Mouse (Mus musculus) Patski (cell line): ENCODE measurements around the gene Vangl1. TPM values are rescaled to one million over a fixed set of nuclear protein-coding genes. Genes with fewer than 3 reads are reported as not detected.

Experiments
- ATAC-seq: fragments of 100-300 bp; one replicate; pipeline ENCODE4 v1.8.0; 2021
- CTCF ChIA-PET: fragments of 350-600 bp; sonication (Branson Sonifier 250); formaldehyde crosslinking; loops from one replicate; lab custom pipeline; 2022; ENCODE audit warnings: inconsistent platforms; lab: Charles Lee
- POLR2A ChIA-PET: fragments of 350-600 bp; sonication (Branson Sonifier 250); formaldehyde crosslinking; loops from one replicate; lab custom pipeline; 2022; ENCODE audit warnings: antibody characterized with exemption, inconsistent platforms; lab: Charles Lee
- DNase-seq: peaks from one replicate; pipeline ENCODE4 v3.0.0-alpha.2; 2011; ENCODE audit warnings: low read depth, low spot score
- H3K27me3 ChIP-seq: fragments of 371-371 bp; one replicate; pipeline ENCODE4 v1.5.1; 2021
- CTCF ChIP-seq: fragments of 100-300 bp; IDR thresholded peaks from one replicate; pipeline ENCODE4 v1.5.1; 2021
- in situ Hi-C: fragments of 300-500 bp; cut with MboI; formaldehyde crosslinking; loops from 3 replicates; pipeline ENCODE4 v1.11.1; 2018; ENCODE audit warnings: low pct_unique_long_range_greater_than_20kb, mixed read lengths
- polyA plus RNA-seq: library from polyadenylated mRNA; unstranded; gene quantifications from one replicate; pipeline ENCODE4 v1.2.3, GENCODE M21; 2021

The Vangl1 gene
- polyA plus RNA-seq, 1 experiment from 2014 or later = 43.6 TPM

GRCm38 (mm10) chr3:102111979-102112599, 92.4 kb downstream of the Vangl1 start:
- ATAC-seq = peak; percentile 33
- no peaks in the 10 kb centered on the region for H3K27me3 ChIP-seq
- no peak for DNase-seq
- ChIA-PET POLR2A (interaction anchor here (0.7 kb wide), 1 partner anchor 93 kb away, joined by 3 read pairs; no protein-coding TSS in a partner anchor), CTCF (interaction anchor here (1.2 to 1.9 kb wide), 4 partner anchors 10 to 691 kb away, joined by 3 to 7 read pairs (median 4); no protein-coding TSS in a partner anchor)
- TF ChIP-seq CTCF = no peak
- in situ Hi-C loops = no loop called here

- CTCF ChIA-PET = interaction anchor here (1.0 kb wide), 1 partner anchor 17 kb away, joined by 3 read pairs; no protein-coding TSS in a partner anchor
- peak; percentile 95 for DNase-seq
- ATAC-seq = peak; percentile 71
- in situ Hi-C loops = no loop called here
- TF ChIP-seq CTCF = no peak
- no peaks in the 10 kb centered on the region for H3K27me3 ChIP-seq
- POLR2A ChIA-PET = no interaction called here
Measured at GRCm38 (mm10) chr3:102108201-102108600, 96.3 kb downstream of the Vangl1 start.

DNA sequence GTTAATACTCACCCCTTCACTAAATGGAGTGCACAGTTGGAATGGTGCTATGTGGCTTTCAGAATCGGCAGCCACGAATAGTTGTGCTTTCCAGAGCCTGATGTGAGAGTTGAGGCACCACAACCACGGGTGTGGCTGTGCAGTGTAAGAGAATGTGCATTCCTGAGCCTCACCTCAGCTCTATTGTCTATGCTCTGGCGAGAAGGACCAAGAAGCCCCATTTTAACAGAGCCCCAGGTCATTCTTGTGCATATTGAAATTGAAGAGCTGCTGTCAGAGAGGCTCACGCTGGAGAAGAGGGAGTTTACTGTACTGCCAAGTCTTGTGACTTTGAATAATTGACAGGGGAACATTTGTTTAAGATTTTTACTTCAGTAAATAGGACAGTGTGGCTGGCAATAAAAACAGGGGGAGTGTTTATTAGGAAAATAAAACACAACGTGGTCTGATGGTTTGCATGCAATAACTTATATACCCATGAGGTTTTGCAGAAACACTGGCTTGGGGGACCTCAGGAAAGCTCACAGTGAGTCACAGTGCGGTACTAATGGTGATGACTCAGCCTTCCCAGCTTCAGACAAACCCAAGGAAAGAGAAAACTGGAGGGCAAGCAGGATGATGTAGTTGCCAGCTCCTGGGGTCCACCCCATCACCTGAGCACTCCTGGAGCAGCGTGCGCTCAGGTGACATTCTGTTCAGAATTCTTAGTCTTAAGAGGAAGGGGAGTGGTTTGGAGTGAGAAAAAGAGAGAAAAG, 100.5 kb downstream of the Vangl1 start:
- DNase-seq (peak; percentile 47), ATAC-seq (no peak)
- TF ChIP-seq CTCF = no peak
- no peaks in the 10 kb centered on the region for H3K27me3 ChIP-seq
- ChIA-PET POLR2A (interaction anchor here (0.6 kb wide), 1 partner anchor 605 kb away, joined by 4 read pairs; no protein-coding TSS in a partner anchor), CTCF (interaction anchor here (0.9 to 6.1 kb wide), 2 partner anchors 13 to 22 kb away, joined by 3 to 32 read pairs; no protein-coding TSS in a partner anchor)
- in situ Hi-C loops = no loop called here

Other genes with a start within 250 kb of the Vangl1 start
- not detected for gene Nhlh2, start 194.6 kb downstream of the Vangl1 start, polyA plus RNA-seq
- gene Casq2, start 118.3 kb downstream of the Vangl1 start, polyA plus RNA-seq = 0.17 TPM